Mouse (Mus musculus) B cell, adult 62 days (primary cell): ENCODE measurements around the gene Nkiras1. TPM values are rescaled to one million over a fixed set of nuclear protein-coding genes. Genes with fewer than 3 reads are reported as not detected.

Source experiments
- total RNA-seq: library from RNA; stranded (reverse); gene quantifications from 4 replicates; pipeline ENCODE4 v1.2.4, GENCODE M21; 2023

The Nkiras1 gene
- 12.2 to 15.1 TPM (median 13.8 TPM) in 4 replicates for total RNA-seq

GRCm38 (mm10) chr14:18270529-18271441 lies at the start of gene Nkiras1, which contains the start of gene Rpl15:
TSS of gene Nkiras1 (plus strand) at chr14:18271136.
TSS of gene Rpl15 (minus strand) at chr14:18271391.

GRCm38 (mm10) chr14:18238750-18239731 lies 31.9 kb upstream of the Nkiras1 start, which contains the start of gene Nr1d2:
TSS of gene Nr1d2 (minus strand) at chr14:18239127.

GRCm38 (mm10) chr14:18331693-18332131 lies 60.8 kb downstream of the Nkiras1 start, which contains the start of gene Ube2e1:
TSS of gene Ube2e1 (minus strand) at chr14:18331859.

Other genes with a start within 250 kb of the Nkiras1 start
- 96.8 to 107 TPM (median 103 TPM) in 4 replicates for gene Nr1d2, start 32.0 kb upstream of the Nkiras1 start, total RNA-seq
- 1,235 to 1,350 TPM (median 1,254 TPM) in 4 replicates for gene Rpl15, start 255 bp downstream of the Nkiras1 start, total RNA-seq
- gene Ube2e1, start 60.7 kb downstream of the Nkiras1 start, total RNA-seq: 65.7 to 81.5 TPM (median 76.5 TPM) in 4 replicates